Mouse (Mus musculus) yolk sac, embryonic 10.5 days (tissue): ENCODE results near the gene Grhl3.

Source experiments
- DNase-seq: peaks from one replicate; pipeline ENCODE4 v3.0.0-alpha.2; 2017; ENCODE audit warnings: low spot score

Grhl3 gene

DNA sequence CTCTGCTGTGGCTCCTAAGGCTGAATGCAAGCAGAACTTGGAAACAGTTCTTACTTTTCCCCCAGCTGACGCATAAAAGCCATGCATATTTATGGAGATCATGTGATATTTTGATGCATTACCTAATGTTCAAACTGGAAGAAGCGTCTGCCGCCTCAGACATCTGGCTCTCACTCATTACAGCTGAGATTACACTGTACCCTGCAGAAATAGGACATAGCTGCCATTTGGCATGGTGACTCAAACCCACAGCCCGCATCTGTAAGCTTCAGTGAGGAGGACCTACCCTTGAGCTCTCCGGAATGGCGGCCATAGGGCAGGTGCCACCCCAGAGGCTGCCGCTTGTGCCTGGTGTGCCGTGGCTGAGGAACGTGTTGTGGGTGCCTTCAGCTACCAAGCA, 42.2 kb downstream of the Grhl3 start:
- DNase-seq, result no peak

DNA sequence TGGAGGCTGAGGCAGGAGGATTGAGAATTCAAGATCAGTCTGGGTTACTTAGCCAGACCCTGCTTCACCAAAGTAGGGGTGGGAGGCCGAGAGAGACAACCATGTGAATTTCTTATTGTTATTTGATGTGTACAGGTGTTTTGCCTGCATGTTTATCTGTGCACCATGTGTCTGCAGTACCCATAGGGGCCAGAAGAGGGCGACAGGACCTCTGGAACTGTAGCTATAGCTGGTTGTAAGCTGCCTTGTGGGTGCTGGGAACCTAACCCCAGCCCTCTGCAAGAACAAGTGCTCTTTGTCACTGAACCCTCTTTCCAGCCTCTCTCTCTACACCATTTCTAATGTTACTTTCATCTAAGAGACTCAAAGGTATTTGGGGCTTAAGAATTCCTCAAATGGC, 43.2 kb downstream of the Grhl3 start:
- no peak for DNase-seq

DNA sequence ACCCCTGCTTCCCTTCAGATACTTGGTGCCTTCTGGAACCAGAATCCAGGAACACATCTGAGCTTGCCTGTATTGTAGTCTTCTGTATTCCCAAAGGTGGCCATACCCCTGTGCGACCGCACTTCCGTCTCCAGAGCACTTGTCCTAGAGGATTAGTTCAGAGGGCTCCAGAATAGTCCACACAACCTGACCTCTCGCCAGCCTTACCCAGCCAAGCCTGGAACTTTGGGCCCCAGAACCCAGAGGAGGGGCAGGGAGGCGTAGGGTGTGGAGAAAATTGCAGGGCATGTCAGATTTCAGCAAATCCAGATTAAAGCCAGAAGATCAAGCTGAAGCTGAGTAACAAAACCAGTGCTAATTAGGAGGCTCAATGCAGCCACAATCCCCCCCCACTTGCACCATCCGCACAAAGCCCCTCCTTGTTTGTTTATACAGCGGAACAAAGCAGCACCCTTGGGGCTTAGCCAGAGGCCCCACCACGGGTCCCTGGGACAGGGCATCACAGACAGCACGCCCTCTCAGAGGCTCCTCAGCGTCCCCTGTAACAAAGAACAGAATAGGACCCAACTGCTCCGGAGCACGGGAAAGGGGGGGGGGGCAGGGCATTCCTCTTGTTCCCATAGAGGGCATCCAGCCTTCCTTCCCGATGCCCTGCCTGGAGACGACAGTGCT, 47.3 kb downstream of the Grhl3 start:
- no peak for DNase-seq

DNA sequence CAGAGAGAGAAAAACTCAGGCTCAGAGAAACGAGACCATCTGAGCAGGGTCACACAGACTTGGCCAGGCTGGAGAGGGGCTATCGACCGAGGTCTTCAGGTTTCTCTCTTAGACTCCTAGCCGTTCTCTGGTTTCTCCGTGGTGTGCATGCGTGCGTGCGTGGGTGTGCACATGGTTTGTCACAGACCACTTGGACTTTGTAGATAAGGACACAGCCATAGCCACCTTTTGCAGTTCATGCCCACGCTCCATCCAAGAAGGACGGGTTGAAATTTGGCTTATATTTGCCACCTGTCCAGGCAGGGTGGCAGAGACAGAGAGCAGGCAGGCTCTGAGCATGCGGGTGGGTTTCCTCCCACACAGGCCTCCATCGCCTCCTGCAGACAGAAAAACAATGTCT, 48.4 kb downstream of the Grhl3 start:
- no peak for DNase-seq

DNA sequence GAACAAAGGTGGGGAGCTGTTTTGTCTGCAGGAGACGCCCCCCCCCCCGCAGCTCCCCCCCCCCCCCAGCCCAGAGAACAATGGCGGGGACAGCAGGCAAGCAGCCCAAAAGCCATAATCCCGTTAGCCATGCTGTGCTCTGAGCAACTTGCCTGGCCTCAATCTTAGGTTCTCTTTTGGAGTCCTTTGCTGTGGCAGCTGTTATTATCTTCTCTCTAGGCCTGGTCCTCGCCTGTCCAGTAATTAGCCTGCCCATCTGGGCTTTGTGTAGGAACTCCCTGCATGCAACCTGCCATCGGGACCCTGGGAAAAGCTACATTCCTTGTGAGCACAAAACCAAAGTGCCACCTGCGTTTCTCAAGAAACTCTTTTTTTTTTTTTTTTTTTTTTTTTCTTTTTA, 49.5 kb downstream of the Grhl3 start:
- DNase-seq, result no peak

DNA sequence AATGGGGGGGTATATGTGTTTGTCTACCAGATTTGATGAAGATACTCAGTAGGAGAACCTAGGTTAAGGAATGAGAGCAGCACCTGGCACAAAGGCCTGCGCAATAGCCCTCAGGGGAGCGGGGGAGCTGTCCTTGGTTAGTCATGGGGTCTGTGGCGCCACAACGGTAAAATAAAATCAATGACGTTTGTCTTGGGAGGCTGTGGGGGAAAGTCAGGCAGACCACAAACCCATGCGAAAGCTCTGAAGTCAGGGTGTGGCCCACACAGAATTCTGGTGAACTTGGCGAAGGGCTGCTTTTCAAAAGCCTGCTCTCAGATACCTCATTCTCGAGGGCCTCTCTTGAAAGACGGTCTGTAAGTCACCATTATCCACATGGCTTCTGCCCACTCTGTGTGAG, 53.0 kb downstream of the Grhl3 start:
- no peak for DNase-seq

DNA sequence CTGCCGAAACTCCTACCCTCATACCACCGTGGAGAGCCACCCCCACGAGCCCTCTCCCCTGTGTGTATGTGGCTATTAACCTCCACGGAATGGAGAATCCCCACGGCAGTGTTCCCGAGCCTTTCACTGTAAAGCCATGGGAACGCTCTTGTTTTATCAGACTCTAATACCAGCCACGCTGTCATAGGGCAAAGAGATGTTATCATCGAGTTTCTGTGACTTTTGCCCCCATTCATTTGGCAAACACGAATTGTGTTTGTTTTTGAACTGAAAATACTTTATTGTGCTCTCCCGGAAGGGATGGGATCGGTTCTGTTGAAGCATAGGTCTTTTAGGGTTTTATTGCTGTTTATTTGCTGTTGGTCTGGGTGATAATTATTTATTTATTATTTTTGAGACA, 55.3 kb downstream of the Grhl3 start:
- DNase-seq, result no peak

DNA sequence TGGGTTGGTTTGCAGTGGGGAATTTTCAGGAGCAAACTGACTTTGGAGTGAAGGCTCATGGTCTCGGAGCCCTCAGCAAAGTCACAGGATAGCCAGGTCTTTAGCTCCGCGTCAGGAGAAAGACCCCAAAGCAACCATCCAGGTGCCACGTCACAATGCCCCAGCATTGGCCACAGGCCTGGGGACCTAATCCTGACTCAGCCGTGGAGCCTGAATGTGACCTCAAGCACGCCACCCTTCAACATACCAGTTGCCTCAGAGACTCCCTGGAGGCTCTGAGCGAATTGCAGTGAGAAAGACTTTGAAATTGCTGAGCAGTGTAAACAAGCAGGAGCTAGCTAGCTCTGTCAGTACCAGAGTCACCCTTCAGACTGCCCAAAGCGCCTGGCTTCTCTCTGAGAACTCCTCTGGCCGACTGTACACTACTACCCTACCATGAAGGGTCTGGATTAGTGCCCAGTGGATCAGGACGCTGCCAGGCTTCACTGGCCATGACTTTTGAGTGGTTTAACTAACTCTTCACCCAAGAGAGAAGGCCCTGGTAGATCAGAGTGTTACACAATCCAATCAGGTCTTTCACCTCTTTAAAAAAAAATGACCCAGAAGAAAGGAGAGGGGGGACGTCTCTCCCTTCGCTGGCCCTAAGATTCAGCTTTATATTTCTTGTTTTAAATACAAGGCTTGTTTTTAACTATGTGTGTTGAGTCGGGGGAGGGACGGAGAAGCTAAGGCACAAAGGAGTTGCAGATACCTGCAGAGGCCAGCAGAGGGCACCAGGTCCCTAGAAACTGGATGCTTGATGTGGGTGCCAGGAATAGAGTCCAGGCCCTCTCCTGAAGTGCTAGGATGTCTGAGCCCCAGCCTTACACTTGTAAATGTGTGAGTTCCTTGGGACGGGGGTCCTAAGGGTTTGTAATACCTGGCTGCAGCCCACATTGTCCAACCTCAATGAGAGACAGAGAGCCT, 56.8 kb downstream of the Grhl3 start:
- DNase-seq, result peak; percentile 61

DNA sequence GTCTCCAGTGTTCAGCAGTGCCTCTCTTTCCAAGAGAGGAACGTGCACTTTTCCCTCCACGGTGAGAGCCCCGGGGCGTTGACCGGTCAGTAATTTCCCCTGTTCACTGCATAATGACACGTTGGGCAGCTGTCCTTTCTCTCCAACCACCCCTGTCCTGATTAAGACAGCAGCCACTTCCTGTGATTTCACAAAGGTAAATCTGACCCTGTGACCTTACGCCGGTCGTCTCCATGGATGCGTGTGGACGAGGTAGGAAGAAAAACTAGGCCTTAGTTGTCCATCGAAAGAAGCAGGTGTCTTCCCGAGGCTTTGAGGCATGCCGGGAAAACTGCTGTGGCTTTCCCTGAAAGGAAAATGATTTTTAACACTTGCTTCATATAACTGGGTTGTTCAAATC, 58.5 kb downstream of the Grhl3 start:
- DNase-seq, result peak; percentile 19

DNA sequence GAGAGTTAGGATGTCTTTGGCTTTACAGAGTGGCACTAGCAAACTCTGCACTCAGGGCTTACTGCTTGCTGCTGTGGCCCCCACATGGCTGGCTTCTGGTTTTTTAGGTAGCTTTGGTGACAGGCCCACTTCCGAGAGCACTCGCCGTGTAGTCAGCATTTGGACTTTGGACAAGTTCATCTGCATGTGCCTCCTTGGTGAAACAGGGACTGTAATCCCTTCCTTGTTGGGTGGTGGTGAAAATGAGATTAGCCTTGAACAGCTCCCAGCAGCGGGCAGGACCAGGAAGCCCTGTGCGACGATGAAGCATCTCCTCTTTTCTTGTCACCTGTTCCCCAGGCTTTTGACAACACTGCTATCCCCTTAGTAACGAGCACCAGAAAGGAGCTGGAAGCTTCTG, 59.6 kb downstream of the Grhl3 start:
- DNase-seq, result no peak

DNA sequence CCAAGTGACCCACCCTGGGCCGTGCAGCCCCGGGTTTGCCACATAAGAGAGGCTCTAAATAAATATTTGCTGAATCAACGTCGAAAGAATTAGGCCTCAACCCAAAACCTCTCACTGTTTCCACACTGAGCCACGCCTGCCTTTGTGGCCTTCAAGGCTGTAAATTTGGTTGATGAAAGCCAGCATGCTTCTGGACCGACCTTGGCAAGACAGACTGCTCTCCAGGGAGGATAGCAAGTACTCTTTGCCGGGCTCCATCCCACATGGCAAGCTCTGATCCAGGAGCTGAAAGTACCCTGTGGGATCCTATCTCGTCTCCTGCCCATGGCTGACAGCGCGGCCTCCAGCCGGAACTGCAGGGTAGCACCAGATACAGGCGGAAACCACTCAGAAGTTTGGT, 63.9 kb downstream of the Grhl3 start:
- no peak for DNase-seq

DNA sequence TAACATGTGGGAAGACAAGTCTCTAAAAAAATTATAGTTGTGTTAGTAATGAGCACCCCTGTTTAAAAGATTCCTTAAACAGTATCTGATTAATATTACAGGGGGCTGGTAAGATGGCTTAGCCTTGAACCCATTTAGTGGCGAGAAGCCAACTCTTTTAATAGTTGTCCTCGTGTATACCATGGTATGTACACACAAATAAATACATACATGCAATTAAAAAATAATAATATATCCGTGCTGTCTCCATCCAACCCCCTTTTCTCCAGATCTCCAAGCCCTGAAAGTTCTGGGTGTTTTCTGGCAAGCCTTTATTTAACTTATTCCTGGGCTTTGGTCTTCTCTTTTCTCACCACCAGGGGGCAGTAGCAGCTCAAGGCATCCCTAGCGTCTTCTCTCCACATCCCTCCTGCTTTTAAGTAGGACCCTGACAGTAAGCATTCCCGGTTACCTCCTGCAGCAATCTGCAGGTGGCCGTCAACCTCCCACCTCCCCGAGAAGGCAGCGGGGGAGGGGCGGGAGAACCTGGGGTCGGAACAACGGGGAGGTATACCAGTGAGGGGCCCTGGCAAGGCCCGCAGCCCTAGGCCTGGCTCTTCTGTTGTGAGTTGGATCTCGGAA, 64.9 kb downstream of the Grhl3 start:
- DNase-seq, result peak; percentile 64

DNA sequence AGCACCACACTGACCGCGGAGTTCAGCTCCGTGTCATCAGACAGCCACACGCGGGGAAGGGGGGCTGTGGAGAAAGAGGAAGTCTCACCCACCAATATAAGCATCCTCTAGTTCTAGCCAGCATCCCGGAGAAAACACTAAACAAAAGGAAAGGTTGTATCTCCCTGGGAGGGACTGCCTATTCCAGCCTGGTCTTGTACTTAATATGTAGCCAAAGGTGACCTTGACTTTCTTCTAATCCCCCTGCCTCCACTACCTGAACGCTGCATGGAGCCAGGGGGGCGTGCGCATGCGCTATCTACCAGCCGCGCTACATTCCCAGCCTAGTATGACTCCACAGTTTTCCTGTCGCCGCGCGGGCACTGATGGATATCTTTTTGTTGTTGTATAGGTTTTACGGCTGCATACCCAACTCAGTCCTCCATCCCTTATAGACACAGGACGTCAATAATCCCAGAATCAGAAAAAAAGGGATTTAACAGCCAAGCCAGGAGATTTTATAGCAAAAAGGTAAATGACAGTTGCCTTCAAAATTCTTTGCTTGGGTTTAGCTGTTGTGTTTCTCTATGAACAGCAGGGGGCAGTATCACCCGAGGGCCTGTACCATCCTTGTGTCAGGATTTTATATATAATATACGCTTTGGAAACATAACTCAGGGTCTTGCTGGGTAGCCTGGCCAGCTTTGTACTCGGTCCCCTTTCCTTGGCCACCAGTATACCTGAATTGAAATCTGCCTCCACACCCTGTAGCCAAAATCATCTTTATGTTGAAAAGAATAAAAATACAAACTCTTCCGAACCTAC, 65.7 kb downstream of the Grhl3 start:
- peak; percentile 46 for DNase-seq

DNA sequence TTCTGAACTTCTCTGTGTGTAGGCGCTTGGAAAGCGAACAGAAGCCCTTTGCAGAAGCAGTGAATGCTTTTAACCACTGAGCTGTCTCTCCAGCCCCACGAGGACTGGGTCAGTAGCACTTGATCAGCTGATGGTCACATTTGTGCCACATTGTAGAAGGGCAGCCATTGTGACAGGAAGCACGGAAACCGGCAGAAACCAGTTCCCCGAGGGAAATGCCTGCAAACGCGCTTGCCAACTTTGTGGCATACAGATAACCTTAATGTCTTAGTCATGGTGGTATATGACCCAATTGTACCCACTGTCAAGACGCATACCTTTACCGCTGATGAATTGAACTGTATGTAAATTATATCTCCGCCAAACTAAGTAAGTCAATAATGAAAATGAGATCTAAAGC, 67.6 kb downstream of the Grhl3 start:
- no peak for DNase-seq

DNA sequence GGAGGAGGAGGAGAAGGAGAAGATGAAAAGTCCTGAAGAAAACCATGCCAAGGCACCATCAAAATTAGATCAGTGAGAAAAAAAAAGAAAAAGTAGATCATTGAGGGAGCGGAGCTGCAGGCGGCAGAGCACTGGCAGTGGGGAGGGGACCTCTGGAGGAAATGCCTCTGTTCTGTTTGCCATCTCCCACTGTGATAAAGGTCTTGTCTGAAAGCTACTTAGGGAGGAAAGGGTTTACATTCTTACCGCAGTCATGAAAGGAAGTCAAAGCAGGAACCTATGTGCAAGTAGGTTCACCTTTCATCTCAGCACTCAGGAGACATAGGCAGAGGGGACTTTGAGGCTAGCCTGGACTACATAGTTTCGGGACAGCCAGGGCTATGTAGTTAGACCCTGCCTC, 71.8 kb downstream of the Grhl3 start:
- DNase-seq, result no peak

DNA sequence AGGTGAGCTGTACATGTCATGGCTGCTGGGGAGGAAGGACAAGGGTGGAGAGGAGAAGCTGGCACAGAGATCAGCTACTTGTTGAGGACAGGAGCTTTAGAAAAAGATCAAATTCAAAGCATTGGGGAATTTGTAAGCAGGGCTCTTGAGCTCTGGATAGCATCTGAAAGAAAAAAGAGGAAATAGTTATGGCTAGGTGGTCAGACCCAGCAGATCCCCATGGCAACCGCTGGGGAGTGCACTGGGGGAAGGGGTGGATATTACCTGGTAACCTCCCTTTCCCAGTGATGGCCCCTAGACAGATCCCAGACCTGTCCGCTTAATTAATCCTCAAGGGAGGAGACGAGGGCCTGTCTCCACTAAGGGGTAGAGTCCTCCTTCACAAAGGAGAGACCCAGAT, 73.6 kb downstream of the Grhl3 start:
- DNase-seq, result no peak

DNA sequence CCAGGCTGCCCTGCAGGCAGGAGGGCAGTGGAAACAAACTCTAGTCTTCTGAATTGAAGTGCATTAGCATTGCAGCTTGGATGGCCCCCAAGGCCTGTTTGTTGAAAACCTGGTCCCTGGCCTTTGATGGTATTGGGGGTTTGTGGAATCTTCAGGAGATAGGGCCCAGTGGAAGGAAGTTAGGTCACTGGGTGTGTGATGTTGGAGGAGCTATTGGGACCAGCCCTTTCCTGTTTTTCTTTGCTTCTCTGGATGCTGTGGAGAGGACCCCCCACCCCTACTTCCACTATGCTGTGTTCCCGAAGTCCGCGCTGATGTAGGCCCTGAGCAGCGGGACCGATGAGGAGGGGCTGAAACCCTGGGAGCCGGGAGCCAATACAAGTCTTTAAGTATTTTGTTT, 75.3 kb downstream of the Grhl3 start:
- DNase-seq, result no peak

DNA sequence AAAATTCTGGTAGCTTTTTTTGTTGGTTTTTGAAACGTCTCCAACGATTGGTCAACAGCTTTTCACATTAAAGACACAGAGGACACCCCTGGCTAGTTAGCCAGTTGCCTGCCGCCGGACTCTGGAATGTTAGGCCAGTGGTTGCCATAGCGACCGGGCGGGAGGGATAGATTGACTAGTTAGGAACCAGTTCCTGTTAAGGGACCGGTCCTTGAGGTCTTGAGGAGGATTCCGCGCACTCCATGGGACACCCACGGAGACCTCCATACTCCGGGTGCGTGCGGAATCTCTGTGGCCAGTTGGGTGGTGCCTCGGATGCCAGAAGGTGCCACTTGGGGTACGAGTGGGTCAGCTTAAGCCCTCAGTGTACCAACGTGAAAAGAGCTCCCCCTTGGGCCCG, 77.6 kb downstream of the Grhl3 start:
- DNase-seq, result peak; percentile 84

DNA sequence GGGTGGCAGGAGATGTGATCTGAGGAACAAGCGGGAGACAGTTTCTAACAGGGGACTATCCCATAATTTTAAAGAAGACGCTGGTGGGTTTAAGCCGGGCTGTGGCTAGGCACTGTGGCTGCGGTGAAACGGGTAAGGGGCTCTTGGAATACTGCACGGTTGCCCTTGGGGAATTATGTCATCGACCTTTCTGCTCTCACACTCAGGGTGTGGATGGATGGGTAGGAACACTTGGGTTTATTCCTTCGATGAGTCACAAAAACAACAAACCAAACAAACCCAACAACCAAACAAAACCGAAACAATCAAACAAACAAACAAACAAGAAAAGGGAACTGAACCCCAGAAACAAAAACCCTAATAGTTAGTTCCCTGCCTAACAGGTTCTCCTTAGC, 78.0 kb downstream of the Grhl3 start:
- no peak for DNase-seq

DNA sequence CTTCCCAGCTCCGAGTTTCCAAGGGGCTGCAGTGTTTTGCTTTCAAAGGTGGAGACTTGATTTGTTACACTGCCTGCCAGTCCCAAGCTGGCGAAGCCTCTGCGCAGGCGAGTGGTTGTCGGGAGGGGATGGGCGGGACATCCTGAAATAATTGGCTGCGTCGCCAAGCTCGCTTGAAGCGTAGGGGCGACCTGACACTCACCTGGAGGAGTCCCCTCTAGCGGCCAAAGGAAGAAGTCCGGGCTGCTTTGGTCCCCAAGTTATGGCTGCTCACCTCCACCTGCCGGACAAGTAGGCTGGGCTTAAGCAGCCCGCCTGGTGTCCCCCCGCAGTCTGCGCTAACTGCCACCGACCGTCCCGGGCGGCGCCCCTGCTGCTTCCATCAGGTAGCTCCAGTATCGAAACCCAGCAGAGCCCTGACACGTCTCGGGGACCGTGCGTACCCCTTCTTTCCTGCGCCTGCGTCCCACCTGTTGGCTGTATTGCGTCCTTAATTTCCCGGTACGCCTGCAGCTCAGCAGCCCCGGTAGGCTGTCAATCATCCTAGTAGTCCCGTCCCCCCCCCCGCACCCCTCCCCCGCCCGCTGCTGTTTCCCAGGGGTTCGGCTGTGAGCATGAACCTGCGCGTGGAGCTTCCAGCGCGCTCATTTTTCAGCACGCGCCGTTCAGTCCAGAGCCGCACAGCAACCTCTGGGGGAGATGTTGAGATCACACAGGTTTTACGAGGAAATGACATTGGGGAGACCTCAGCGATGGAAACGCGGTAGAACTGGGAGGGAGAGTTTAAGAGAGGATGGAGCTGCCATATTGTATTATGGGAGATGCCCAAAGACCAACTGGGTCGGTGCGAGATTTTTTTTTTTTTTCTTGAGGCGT, 78.7 kb downstream of the Grhl3 start, which contains the start of the genes Stpg1 and Nipal3:
Stpg1 (plus strand) TSS at position 270 of the 876 bp plus-strand sequence.
Nipal3 (minus strand) TSS at position 518 of the 876 bp plus-strand sequence.
- peak; percentile 95 for DNase-seq
